In the genomic region with DNA sequence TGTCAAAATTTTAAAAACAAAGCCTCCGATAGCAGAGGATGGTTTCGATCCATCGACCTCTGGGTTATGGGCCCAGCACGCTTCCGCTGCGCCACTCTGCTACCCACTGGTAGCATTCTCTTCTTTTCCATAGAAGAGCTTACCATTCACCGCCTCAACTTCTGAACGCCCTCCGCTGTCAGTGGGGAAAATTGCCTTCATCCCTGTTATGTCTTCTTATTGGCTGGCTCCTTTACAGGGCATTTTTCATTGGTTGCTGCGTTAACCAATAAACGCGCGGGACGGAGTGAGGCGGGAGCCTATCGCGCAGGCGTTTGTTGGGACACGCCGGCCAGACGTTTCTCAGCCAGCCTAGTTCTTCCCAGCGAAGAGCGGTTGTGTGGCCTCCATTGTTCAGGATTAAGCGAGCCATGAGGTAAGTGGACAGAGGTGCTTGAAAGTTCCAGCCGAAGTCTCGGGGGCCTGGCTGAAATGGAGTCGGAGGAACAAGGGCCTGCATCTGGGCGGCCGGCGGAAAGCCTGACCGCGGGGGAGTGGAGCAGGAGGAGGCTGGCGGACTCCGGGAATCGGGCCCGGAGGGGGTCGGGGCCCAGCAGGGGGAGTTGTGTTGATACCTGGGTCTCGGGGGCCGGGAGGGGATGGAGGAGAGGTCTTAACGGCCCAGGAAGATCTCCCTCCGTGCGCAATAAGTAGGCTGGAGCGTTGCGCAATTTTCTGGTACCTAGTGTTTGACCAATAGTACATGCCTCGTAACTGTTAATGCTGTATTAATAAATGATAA, we compare ENCODE assay signal across 8 mouse cellular contexts. TPM values are rescaled to one million over a fixed set of nuclear protein-coding genes. Genes with fewer than 3 reads are reported as not detected.
DNase-seq lines count a peak whose midpoint lies in the region; ATAC-seq and TF ChIP-seq lines count a peak whose summit lies in the region.

Gene Ilf2, plus strand, starts transcription at position 296 of the 781 bp plus-strand sequence.

- TF ChIP-seq CTCF in kidney, postnatal 0 days (IDR thresholded peaks at IDR 0.05; ENCODE audit: low read depth): peak; percentile 46

- under 1% methylated on average over 45 of the region's 45 CpGs for WGBS in heart, embryonic 12.5 days
- WGBS in kidney, postnatal 0 days: under 1% methylated on average over 45 of the region's 45 CpGs
- under 1% methylated on average over 45 of the region's 45 CpGs for whole genome bisulfite sequencing in liver, embryonic 11.5 days
- WGBS in stomach, embryonic 14.5 days: under 1% methylated on average over 45 of the region's 45 CpGs

- no peaks in the 10 kb centered on the region for H3K27me3 ChIP-seq in heart, embryonic 12.5 days (replicated peaks)
- H3K27me3 ChIP-seq in kidney, postnatal 0 days (ENCODE audit: insufficient read depth, low read length): no peaks in the 10 kb centered on the region
- no peaks in the 10 kb centered on the region for H3K27me3 ChIP-seq in liver, embryonic 11.5 days (replicated peaks; ENCODE audit: control insufficient read depth, insufficient read depth, low read length)
- H3K27me3 ChIP-seq in stomach, embryonic 14.5 days (ENCODE audit: control insufficient read depth, insufficient read depth, low read length): no peaks in the 10 kb centered on the region

- no peaks in the 10 kb centered on the region for H3K9me3 ChIP-seq in heart, embryonic 12.5 days (replicated peaks)
- no peaks in the 10 kb centered on the region for H3K9me3 ChIP-seq in kidney, postnatal 0 days (replicated peaks; ENCODE audit: low read length)
- H3K9me3 ChIP-seq in liver, embryonic 11.5 days (ENCODE audit: control insufficient read depth, low read length): no peaks in the 10 kb centered on the region
- no peaks in the 10 kb centered on the region for H3K9me3 ChIP-seq in stomach, embryonic 14.5 days (ENCODE audit: control insufficient read depth, low read depth, low read length)

- H3K4me1 ChIP-seq in heart, embryonic 12.5 days (replicated peaks): peaks cover 7% of the 10 kb centered on the region; the same call in 1 of the 2 replicates
- peaks cover 8% of the 10 kb centered on the region; the same call in 1 of the 2 replicates for H3K4me1 ChIP-seq in kidney, postnatal 0 days (replicated peaks; ENCODE audit: insufficient read depth, low read length)
- H3K4me1 ChIP-seq in liver, embryonic 11.5 days (replicated peaks; ENCODE audit: control insufficient read depth, insufficient read depth, low read length): peaks cover 7% of the 10 kb centered on the region
- 0 out of 2 replicates have a peak, but pooled peaks cover 5% of the 10 kb centered on the region for H3K4me1 ChIP-seq in stomach, embryonic 14.5 days (ENCODE audit: control insufficient read depth, insufficient read depth, low read length)

- H3K9ac ChIP-seq in heart, embryonic 12.5 days: peak within 1 kb of the TSS; percentile 93
- peak within 1 kb of the TSS; percentile 84 for H3K9ac ChIP-seq in kidney, postnatal 0 days (ENCODE audit: low read depth, low read length)
- H3K9ac ChIP-seq in liver, embryonic 11.5 days (ENCODE audit: low read depth, low read length): peak within 1 kb of the TSS; percentile 85
- H3K9ac ChIP-seq in stomach, embryonic 14.5 days (replicated peaks; ENCODE audit: low read depth, low read length): peak within 1 kb of the TSS; percentile 72

- H3K4me2 ChIP-seq in heart, embryonic 12.5 days: peak within 1 kb of the TSS; percentile 76
- H3K4me2 ChIP-seq in kidney, postnatal 0 days (ENCODE audit: low read length): peak within 1 kb of the TSS; percentile 57
- H3K4me2 ChIP-seq in liver, embryonic 11.5 days: peak within 1 kb of the TSS; percentile 94
- H3K4me2 ChIP-seq in stomach, embryonic 14.5 days (replicated peaks; ENCODE audit: low read depth, low read length): peak within 1 kb of the TSS; percentile 75

- peak; percentile 96 for ATAC-seq in erythroid progenitor cell, adult 5-6 weeks (replicated peaks; ENCODE audit: low FRiP score, poor library complexity, severe bottlenecking)
- ATAC-seq in heart, embryonic 12.5 days (ENCODE audit: insufficient number of reproducible peaks, low FRiP score): peak; percentile 98
- peak; percentile 99 for ATAC-seq in kidney, postnatal 0 days (replicated peaks; ENCODE audit: low FRiP score, low read depth)
- ATAC-seq in liver, embryonic 11.5 days (replicated peaks; ENCODE audit: low FRiP score): peak; percentile 98
- ATAC-seq in stomach, embryonic 14.5 days (ENCODE audit: insufficient number of reproducible peaks, insufficient read depth, low FRiP score, low read depth): peak; percentile 99

- peaks cover 31% of the 10 kb centered on the region for H3K36me3 ChIP-seq in heart, embryonic 12.5 days
- peaks cover 15% of the 10 kb centered on the region for H3K36me3 ChIP-seq in kidney, postnatal 0 days (ENCODE audit: insufficient read depth, low read length)
- H3K36me3 ChIP-seq in liver, embryonic 11.5 days (ENCODE audit: control insufficient read depth, insufficient read depth, low read length): peaks cover 22% of the 10 kb centered on the region
- peaks cover 27% of the 10 kb centered on the region for H3K36me3 ChIP-seq in stomach, embryonic 14.5 days (ENCODE audit: control insufficient read depth, insufficient read depth, low read length)

- H3K4me3 ChIP-seq in heart, embryonic 12.5 days: peak within 1 kb of the TSS; percentile 83
- peak within 1 kb of the TSS; percentile 84 for H3K4me3 ChIP-seq in kidney, postnatal 0 days (replicated peaks; ENCODE audit: low read depth, low read length)
- H3K4me3 ChIP-seq in liver, embryonic 11.5 days (ENCODE audit: low read depth, low read length): peak within 1 kb of the TSS; percentile 90
- peak within 1 kb of the TSS; percentile 68 for H3K4me3 ChIP-seq in stomach, embryonic 14.5 days (ENCODE audit: low read depth, low read length)

- peak; percentile 98 for DNase-seq in CD4-positive helper T cell, adult 2 months (ENCODE audit: low read depth, low spot score)
- DNase-seq in brain, embryonic 18.5 days (ENCODE audit: low read depth, low spot score): peak; percentile 97
- DNase-seq in kidney, postnatal 0 days (ENCODE audit: low spot score): peak; percentile 99
- DNase-seq in liver, embryonic 11.5 days (ENCODE audit: low spot score): peak; percentile 97
- DNase-seq in naive thymus-derived CD4-positive, alpha-beta T cell, adult 2 months (ENCODE audit: low read depth): peak; percentile 99

- H3K27ac ChIP-seq in heart, embryonic 12.5 days (ENCODE audit: poor library complexity, severe bottlenecking): peak within 1 kb of the TSS; percentile 94
- peak within 1 kb of the TSS; percentile 93 for H3K27ac ChIP-seq in kidney, postnatal 0 days
- H3K27ac ChIP-seq in liver, embryonic 11.5 days (ENCODE audit: low read depth, low read length): peak within 1 kb of the TSS; percentile 86
- H3K27ac ChIP-seq in stomach, embryonic 14.5 days (ENCODE audit: low read length): peak within 1 kb of the TSS; percentile 86

RNA-seq across cellular contexts. Expression of gene Ilf2, which starts in this region (rescaled TPM):
- total RNA-seq in erythroid progenitor cell, adult 5-6 weeks (2015; ENCODE audit: low replicate concordance): 61.6 and 86.5 TPM in 2 replicates
- total RNA-seq in erythroid progenitor cell, adult 5-6 weeks (2017; ENCODE audit: low replicate concordance): 93.7 and 150 TPM in 2 replicates
- 135 and 137 TPM in 2 replicates for polyA plus RNA-seq in heart, embryonic 12.5 days (2016; fragmentation: Nextera tagmentation; extraction: Ambion mirVana)
- 118 and 134 TPM in 2 replicates for polyA plus RNA-seq in kidney, postnatal 0 days (2015; fragmentation: Nextera tagmentation; extraction: Ambion mirVana)
- polyA plus RNA-seq in liver, embryonic 11.5 days (2014; fragmentation: Nextera tagmentation; extraction: Ambion mirVana): 169 and 174 TPM in 2 replicates
- polyA plus RNA-seq in stomach, embryonic 14.5 days (2014; fragmentation: Nextera tagmentation; extraction: Ambion mirVana): 208 and 217 TPM in 2 replicates

Comparison
In these comparisons a context has a peak if more than half of its experiments do, and no peak if none do; other contexts are left out.
1. Peak in every context shown above with its lines: DNase-seq, ATAC-seq, H3K4me3 ChIP-seq and H3K27ac ChIP-seq.